Mouse (Mus musculus): ENCODE results near the gene Olfr675.
"Not testable (repeated sequence)": the region's sequence is repeated elsewhere in the genome, so short reads cannot be mapped to it uniquely, and the experiment has no call there.

The Olfr675 gene

DNA sequence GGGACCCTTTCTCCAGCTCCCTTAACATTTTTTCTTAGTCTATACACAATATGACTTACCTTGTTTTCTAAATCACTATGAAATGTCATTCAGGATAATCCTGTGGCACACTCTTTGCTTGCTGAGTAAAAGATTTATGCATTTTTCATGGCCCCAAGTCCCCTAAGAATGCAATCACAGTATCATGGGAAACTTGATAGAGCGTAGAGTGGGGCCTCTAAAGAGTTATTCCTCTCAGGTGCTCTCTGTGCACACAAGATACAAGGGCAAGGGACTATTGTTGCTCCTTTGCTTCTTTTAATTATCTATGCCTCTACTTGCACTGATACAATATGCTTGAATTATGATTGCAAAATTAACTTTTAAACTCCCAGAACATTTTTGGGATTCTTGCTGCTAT lies at the start of gene Olfr675:
TSS of gene Olfr675 (minus strand) at position 101 of the 400 bp plus-strand sequence.
- DNase-seq (ENCODE audit: low spot score), result no peak

DNA sequence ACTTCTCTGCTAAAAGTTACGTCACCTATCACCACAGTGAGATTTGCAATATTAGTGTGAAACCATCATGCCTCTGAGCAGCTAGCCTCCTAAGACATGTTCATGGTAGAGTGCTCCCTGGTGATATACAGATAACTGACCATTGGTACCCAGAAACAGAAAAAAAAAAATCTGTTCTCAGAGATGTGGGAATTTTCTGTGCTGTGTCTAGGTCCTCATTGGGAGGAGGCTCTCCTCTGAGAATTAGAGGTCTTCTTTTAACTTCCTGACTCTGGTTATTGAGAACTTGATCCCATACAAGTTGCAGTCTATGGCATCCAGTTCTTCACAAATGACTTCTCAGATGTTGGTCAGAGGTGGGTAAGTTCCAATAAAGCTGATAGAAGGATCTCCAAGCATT lies 35.9 kb upstream of the Olfr675 start, which contains the start of gene Olfr678:
TSS of gene Olfr678 (plus strand) at position 301 of the 400 bp plus-strand sequence.
- no peak for DNase-seq (ENCODE audit: low spot score)

DNA sequence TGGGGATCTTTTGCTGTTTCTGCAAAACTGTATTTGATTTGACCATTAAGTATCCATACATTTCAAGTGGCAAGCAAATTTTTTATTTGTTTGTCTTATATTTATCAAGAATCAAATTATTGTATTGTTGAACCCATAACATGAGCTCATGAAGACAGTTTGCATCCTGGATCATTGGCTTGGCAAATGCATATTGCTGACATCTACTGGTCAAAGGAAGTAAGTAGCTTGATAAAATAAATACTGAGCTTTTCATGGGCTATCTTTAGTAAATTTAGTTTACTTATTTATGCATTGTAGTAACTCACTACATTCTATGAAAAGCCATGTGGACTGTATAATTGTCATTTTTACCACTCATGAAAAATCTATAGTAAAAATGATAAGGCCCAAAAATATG lies 30.7 kb upstream of the Olfr675 start:
- no peak for DNase-seq (ENCODE audit: low spot score)

DNA sequence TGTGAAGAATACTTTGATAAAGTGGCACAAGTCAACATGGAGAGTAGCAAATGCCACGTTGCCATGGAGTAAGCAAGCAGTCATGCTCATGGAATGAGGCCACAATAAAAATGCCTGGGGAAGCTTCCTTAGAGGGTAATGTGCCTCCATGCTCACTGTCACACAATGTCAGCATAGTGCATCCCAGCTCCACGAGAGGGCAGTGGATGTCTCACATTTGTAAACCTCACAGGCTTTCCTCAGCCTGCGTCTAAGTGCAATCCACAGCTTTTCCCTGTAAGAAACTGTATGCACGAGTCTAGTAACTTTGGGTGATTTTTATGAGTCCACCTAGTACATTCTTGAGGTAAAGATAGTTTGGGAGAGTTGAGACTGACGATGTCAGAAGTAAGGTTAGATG lies 5.6 kb upstream of the Olfr675 start:
- not testable (repeated sequence) for DNase-seq (ENCODE audit: low spot score)

DNA sequence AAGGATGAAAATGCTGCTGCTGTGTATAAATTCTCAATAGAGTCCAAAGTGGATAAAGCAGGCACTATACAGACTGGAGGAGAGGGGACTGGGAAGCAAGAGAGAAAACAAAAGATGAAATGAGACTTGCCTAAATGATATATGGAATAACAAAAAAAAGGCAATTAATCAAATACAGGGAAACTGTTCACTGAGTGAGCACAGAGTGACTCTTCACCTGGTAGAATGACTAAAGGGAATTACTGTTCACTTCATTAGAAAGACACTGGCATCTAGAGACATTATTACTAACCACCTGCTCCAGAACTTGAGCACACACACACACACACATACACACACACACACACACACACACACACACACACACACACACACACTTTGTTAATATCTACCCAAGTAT lies 4.1 kb upstream of the Olfr675 start, which contains the start of gene Olfr676:
TSS of gene Olfr676 (plus strand) at position 301 of the 400 bp plus-strand sequence.
- DNase-seq (ENCODE audit: low spot score), result no peak

DNA sequence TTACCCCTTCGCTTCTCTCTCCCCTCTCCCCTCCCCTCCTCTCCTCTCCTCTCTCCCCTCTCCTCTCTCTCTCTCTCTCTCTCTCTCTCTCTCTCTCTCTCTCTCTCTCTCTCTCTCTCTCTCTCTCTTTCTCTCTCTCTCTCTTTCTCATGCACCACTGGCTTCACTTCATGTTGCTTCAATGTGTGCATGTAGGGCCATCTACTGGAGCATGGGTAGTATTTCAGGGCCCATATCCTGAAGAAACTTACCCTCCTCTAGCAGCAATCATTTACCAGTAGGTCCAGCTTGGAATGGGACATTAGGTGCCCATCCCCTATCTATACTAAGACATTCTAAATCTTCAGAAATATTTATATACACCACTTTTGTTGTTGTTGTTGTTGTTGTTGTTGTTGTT lies 5.7 kb downstream of the Olfr675 start:
- no peak for DNase-seq (ENCODE audit: low spot score)

DNA sequence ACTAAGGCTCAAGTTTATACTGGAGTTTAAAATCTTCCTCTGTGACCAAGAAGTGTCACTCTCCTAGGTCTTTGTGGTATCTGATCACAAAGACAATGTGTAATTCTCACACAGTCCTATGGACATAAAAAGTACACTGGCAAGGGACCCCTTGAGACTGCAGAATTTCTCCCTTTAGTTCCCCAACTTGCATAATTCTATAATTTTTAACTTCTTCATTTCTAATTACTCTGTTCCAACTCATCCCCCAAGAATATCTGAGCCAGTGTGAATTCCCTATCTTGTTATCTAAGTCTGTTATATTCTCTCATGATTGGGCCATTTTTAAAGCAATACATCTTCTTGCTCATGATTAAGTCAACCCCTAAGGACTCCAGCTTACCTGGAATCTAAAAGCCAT lies 26.3 kb downstream of the Olfr675 start, which contains the start of gene Olfr672:
TSS of gene Olfr672 (minus strand) at position 101 of the 400 bp plus-strand sequence.
- no peak for DNase-seq (ENCODE audit: low spot score)

DNA sequence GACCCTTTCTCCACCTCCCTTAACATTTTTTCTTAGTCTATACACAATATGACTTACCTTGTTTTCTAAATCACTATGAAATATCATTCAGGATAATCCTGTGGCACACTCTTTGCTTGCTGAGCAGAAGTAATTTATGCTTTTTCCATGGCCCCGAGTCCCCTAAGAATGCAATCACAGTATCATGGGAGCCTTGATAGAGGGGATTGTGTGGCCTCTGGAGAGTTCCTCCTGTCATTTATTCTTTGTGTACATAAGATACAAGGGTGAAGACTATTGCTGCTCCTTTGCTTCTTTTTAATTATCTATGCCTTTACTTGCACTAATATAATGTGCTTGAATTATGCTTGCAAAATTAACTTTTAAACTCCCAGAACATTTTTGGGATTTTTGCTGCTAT lies 49.2 kb downstream of the Olfr675 start, which contains the start of gene Olfr671:
TSS of gene Olfr671 (minus strand) at position 101 of the 400 bp plus-strand sequence.
- DNase-seq (ENCODE audit: low spot score), result no peak

DNA sequence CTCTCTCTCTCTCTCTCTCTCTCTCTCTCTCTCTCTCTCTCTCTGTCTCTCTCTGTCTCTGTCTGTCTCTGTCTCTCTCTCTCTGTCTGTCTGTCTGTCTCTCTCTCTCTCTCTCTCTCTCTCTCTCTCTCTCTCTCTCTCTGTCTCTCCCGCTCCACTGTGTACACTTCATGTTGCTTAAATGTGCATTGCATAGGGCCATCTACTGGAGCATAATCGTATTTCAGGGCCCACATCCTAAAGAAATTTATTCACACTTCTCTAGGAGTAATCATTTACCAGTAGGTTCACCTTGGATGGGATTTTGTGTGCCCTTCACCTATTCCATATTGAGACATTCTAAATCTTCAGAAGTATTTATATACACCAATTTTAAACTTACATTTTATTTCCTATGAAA lies 55.8 kb downstream of the Olfr675 start:
- not testable (repeated sequence) for DNase-seq (ENCODE audit: low spot score)

Data from urinary bladder, postnatal 25 days (tissue).